Mouse (Mus musculus): Measurements from ENCODE around the gene Trappc6a.

The Trappc6a gene

GRCm38 (mm10) chr7:19508150-19508923, at the start of gene Trappc6a, which contains the start of gene Bloc1s3:
TSS of gene Trappc6a (plus strand) at chr7:19508395.
TSS of gene Bloc1s3 (minus strand) at chr7:19508367.
- in situ Hi-C loops (cut with MboI; ENCODE audit: unreplicated experiment in 2 of 2) = loop anchor here (5.0 to 10.0 kb wide), 3 partner anchors 34 to 106 kb away; partner anchors contain the start of genes Gemin7 (in 1 of the 2) and Zfp296 (in 1 of the 2)

DNA sequence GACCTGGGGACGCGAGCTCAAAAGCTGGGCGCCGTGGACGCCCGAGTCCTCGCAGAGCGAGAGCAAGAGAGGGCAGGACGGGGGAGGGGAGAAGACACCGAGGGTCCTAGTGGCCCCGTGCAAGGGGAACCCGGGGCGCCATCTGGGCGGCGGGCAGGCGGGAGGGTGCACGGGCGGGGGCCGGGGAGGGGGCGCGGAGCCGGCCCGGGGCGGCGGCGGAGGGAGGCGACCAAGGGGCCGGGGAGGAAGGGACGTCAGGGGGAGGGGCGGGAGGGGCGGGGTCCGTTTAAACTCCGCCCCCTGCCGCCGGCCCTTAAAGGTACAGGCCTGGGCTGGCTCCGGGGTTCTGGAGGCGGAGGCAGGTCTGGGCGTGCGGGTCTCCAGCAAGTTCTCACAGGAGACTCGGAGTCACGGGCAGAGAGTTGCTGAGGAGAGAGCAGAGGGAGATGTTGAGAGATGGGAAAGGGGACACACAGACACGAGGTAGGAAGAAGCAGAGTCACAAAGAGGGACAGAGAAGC, 49.5 kb upstream of the Trappc6a start, which contains the start of gene Mark4:
TSS of gene Mark4 (minus strand) at position 231 of the 521 bp plus-strand sequence.
- in situ Hi-C loops (cut with MboI; ENCODE audit: unreplicated experiment in 2 of 2) = no loop called here

GRCm38 (mm10) chr7:19459144-19459870, 48.9 kb upstream of the Trappc6a start:
- in situ Hi-C loops (cut with MboI; ENCODE audit: unreplicated experiment in 2 of 2) = no loop called here

DNA sequence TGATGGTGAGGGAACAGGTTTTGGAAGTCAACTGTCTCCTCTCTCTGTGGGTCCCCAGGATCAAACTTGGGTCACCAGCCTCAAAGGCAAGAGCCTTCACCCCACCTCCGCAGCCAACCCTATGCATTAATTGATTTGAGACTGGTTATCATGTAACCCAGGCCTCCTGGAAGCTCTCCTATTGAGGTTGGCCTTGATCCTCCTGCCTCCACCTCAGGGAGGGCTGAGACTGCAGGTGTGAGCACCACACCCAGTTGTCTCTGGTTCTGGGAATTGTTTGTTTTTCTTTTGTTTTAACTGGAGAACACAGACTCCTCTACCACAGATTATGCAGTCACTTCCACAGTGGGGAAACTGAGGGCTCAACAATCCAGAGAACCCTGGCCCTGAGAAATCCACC, 47.7 kb upstream of the Trappc6a start:
- in situ Hi-C loops (cut with MboI; ENCODE audit: unreplicated experiment in 2 of 2) = loop anchor here in 1 of 2 experiments (5.0 kb wide), 1 partner anchor 37 kb away; no protein-coding TSS in a partner anchor

DNA sequence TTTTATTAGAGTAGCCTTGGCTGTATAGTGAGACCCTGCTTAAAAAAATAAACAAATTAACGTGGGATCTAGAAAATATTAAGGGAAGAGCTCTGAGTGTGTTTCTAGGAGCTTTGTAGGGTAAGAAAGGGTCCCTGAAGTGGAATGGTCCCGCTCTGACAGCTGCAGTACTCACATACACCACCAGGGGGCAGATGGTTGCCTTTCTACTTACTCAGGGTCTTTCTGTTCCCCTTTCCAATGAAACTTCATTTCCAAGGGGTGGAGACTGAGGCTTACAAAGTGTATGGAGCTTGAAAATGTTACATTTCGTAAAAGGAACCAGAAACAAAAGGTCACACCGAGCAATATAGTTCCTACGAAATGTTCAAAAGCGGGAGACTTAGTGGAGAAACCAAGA, 46.7 kb upstream of the Trappc6a start:
- in situ Hi-C loops (cut with MboI; ENCODE audit: unreplicated experiment in 2 of 2) = loop anchor here in 1 of 2 experiments (5.0 kb wide), 1 partner anchor 36 kb away; no protein-coding TSS in a partner anchor

- in situ Hi-C loops (cut with MboI; ENCODE audit: unreplicated experiment in 2 of 2) = loop anchor here in 1 of 2 experiments (5.0 kb wide), 1 partner anchor 35 kb away; no protein-coding TSS in a partner anchor
Measured at GRCm38 (mm10) chr7:19462443-19462842, 45.8 kb upstream of the Trappc6a start.

GRCm38 (mm10) chr7:19462884-19463381, 45.3 kb upstream of the Trappc6a start, which contains the start of gene Exoc3l2:
TSS of gene Exoc3l2 (plus strand) at chr7:19463331.
- in situ Hi-C loops (cut with MboI; ENCODE audit: unreplicated experiment in 2 of 2) = loop anchor here in 1 of 2 experiments (5.0 kb wide), 1 partner anchor 34 kb away; no protein-coding TSS in a partner anchor

- in situ Hi-C loops (cut with MboI; ENCODE audit: unreplicated experiment in 2 of 2) = loop anchor here in 1 of 2 experiments (5.0 kb wide), 1 partner anchor 33 kb away; no protein-coding TSS in a partner anchor
Measured at GRCm38 (mm10) chr7:19464367-19465307, 43.6 kb upstream of the Trappc6a start.

GRCm38 (mm10) chr7:19466602-19467145, 41.5 kb upstream of the Trappc6a start:
- in situ Hi-C loops (cut with MboI; ENCODE audit: unreplicated experiment in 2 of 2) = no loop called here

- in situ Hi-C loops (cut with MboI; ENCODE audit: unreplicated experiment in 2 of 2) = no loop called here
Measured at GRCm38 (mm10) chr7:19467638-19468037, 40.6 kb upstream of the Trappc6a start.

- in situ Hi-C loops (cut with MboI; ENCODE audit: unreplicated experiment in 2 of 2) = no loop called here
Measured at GRCm38 (mm10) chr7:19468279-19468678, 39.9 kb upstream of the Trappc6a start.

- in situ Hi-C loops (cut with MboI; ENCODE audit: unreplicated experiment in 2 of 2) = no loop called here
Measured at GRCm38 (mm10) chr7:19469404-19469803, 38.8 kb upstream of the Trappc6a start.

DNA sequence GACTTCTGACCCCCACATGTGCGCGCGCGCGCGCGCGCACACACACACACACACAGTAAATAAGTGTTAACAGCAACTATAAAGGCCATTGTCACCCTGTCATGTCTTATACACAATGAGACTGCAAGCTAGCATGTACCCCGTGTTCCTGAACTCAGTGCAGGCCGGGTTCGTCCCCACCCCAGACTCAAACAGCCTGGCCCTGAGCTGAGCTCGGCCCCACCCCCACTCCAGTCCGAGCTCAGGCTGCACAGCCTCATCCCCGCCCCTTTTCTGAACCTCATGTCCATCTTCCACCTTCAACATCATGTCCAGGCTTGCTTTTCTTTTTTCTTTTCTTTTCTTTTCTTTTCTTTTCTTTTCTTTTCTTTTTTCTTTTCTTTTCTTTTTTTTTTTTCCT, 37.9 kb upstream of the Trappc6a start:
- in situ Hi-C loops (cut with MboI; ENCODE audit: unreplicated experiment in 2 of 2) = no loop called here

DNA sequence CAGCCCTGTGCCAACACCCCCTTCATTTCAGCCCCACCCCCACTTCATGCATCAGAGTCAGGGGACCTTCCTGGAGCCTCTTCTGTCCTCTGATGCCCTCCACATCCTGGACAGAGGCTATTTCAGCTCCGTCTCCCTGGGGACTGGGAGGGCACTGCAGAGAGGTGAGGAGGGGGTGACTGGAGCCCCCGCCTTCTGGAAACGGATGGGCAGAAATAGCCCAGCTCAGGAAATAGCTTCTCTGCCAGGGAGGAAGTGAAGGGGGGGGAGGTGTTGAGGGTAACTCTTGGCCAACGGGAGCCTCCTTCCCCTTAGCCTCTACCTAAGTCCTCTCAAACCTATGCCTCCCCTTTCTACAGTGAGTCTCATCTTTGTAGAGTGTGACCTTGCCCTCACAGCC, 35.8 kb upstream of the Trappc6a start:
- in situ Hi-C loops (cut with MboI; ENCODE audit: unreplicated experiment in 2 of 2) = no loop called here

GRCm38 (mm10) chr7:19473875-19474443, 34.2 kb upstream of the Trappc6a start:
- in situ Hi-C loops (cut with MboI; ENCODE audit: unreplicated experiment in 2 of 2) = no loop called here

- in situ Hi-C loops (cut with MboI; ENCODE audit: unreplicated experiment in 2 of 2) = no loop called here
Measured at GRCm38 (mm10) chr7:19477084-19477483, 31.1 kb upstream of the Trappc6a start.

- in situ Hi-C loops (cut with MboI; ENCODE audit: unreplicated experiment in 2 of 2) = no loop called here
Measured at GRCm38 (mm10) chr7:19477624-19478384, 30.4 kb upstream of the Trappc6a start.

- in situ Hi-C loops (cut with MboI; ENCODE audit: unreplicated experiment in 2 of 2) = no loop called here
Measured at GRCm38 (mm10) chr7:19483281-19483680, 24.9 kb upstream of the Trappc6a start.
